Mouse (Mus musculus) E14TG2a.4 (cell line): ENCODE measurements around the gene Elmod1.
A peak's percentile ranks its signal among the peaks of the same experiment; 100 is the strongest.

ENCODE experiments used
- H3K27me3 ChIP-seq: 2 replicates; pipeline ENCODE4 v1.6.1; 2014; ENCODE audit warnings: low read length, control low read depth; ENCODE audit not compliant: insufficient read depth
- H3K36me3 ChIP-seq: 2 replicates; pipeline ENCODE4 v1.6.1; 2014; ENCODE audit warnings: low read length, control low read depth; ENCODE audit not compliant: insufficient read depth
- H3K4me1 ChIP-seq: replicated peaks from 2 replicates; pipeline ENCODE4 v1.6.1; 2014; ENCODE audit warnings: low read depth, low read length, control low read depth
- H3K4me3 ChIP-seq: replicated peaks from 2 replicates; pipeline ENCODE4 v1.5.1; 2014; ENCODE audit warnings: mild to moderate bottlenecking, low read length
- H3K9me3 ChIP-seq: 2 replicates; pipeline ENCODE4 v1.6.1; 2014; ENCODE audit warnings: low read length, control low read depth
- CTCF ChIP-seq: conservative IDR thresholded peaks from 2 replicates; pipeline ENCODE4 v1.5.1; 2014; ENCODE audit warnings: low read length
- NANOG ChIP-seq: IDR thresholded peaks from 2 replicates; pipeline ENCODE4 v1.6.1; 2014; ENCODE audit warnings: borderline replicate concordance, low read length, mixed read lengths
- POU5F1 ChIP-seq: IDR thresholded peaks from 2 replicates; pipeline ENCODE4 v1.6.1; 2014; ENCODE audit warnings: low read length, borderline replicate concordance

Elmod1 gene

GRCm38 (mm10) chr9:53973241-53973640 lies 1.9 kb downstream of the Elmod1 start:
- peaks cover 8% of the 10 kb centered on the region for H3K9me3 ChIP-seq
- peaks cover 13% of the 10 kb centered on the region for H3K4me1 ChIP-seq
- H3K36me3 ChIP-seq: no peaks in the 10 kb centered on the region
- TF ChIP-seq NANOG: no peak
- TF ChIP-seq CTCF: no peak
- no peak for TF ChIP-seq POU5F1
- H3K27me3 ChIP-seq: peaks cover 46% of the 10 kb centered on the region
- H3K4me3 ChIP-seq: no peak overlapping the region

DNA sequence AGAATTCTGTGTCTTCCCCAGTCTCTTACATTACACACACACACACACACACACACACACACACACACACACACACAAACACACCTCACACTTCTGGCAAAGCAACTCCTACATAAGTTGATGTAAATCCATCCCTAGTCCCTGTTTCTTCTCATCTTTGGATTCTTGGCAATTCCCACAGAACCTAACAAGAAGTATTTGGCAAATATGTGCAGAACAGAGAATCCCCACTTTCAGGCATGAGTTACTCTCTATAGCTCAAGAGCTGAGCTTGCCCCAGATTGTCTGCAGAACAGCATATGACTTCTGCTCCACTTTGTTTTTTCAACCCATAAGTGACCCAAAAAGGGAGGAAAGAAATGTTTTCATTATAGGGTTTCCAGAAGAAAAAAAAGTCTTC lies 2.7 kb downstream of the Elmod1 start:
- Histone ChIP-seq H3K36me3 (no peaks in the 10 kb centered on the region), H3K4me1 (peaks cover 13% of the 10 kb centered on the region), H3K9me3 (peaks cover 8% of the 10 kb centered on the region), H3K4me3 (no peak overlapping the region), H3K27me3 (peaks cover 41% of the 10 kb centered on the region)
- TF ChIP-seq POU5F1 (no peak), NANOG (no peak)

DNA sequence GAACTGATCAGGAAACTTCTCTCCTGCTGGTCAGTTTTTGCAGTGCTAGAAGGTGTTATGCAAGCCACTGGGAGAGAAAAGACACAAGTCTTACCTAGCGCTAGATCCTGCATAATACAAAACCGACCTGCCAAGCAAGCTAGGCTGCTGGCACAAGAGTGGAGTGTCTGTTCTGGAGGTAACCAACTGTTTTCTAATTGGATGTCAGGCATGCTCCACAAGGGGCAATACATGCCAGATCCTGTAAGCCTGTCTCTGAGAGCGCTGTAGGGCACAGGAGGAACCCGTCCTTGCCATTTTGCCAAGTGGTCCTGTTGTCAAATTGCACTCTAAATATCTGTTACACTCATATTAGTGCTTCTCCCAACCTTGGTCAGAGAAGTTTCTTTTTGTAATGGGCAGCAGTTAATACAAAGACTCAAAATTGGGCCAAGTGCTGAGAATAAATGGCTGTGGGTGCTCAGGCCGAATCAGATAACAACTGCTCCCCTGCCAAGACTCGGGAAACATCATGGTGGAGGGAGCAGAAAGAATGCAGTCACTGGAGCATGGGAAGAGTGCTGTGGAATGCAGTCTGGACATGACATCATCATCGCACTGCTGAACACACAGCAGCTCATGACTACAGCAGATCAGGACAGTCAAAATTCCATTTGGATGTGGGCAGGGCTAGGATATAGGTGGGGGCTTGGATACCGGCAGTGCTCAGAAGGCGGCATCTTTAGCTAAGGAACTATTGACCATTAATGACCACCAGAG lies 7.3 kb downstream of the Elmod1 start:
- Histone ChIP-seq H3K4me1 (no peaks in the 10 kb centered on the region), H3K4me3 (no peak overlapping the region), H3K36me3 (no peaks in the 10 kb centered on the region), H3K9me3 (no peaks in the 10 kb centered on the region), H3K27me3 (peaks cover 7% of the 10 kb centered on the region)
- no peak for TF ChIP-seq NANOG
- no peak for TF ChIP-seq CTCF
- TF ChIP-seq POU5F1: no peak

GRCm38 (mm10) chr9:53957021-53957420 lies 18.1 kb downstream of the Elmod1 start:
- H3K27me3 ChIP-seq: peaks cover 6% of the 10 kb centered on the region
- H3K4me3 ChIP-seq: no peak overlapping the region
- no peak for TF ChIP-seq POU5F1
- TF ChIP-seq CTCF: no peak
- TF ChIP-seq NANOG: no peak
- no peaks in the 10 kb centered on the region for H3K36me3 ChIP-seq
- no peaks in the 10 kb centered on the region for H3K4me1 ChIP-seq
- no peaks in the 10 kb centered on the region for H3K9me3 ChIP-seq

DNA sequence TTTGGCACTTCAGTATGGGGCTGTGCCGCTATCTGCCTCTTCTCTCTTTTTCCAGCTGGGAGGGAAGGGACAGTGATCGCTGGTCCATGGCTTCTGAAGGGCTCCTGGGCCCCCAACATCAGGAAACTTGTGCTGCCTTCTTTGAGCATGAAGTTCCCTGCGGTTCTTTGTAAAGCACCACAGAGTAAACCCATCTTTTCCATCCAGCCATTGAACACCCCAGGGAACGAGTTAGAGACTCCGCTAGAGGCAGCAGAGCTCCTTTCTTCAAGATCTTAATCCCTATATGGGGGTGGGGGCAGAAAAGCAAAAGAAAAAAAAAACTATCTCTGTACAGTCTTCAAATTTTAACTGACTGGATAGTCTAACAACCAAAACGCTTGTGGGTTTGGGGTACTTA lies 20.2 kb downstream of the Elmod1 start:
- Histone ChIP-seq H3K4me3 (no peak overlapping the region), H3K36me3 (no peaks in the 10 kb centered on the region), H3K4me1 (no peaks in the 10 kb centered on the region), H3K9me3 (no peaks in the 10 kb centered on the region), H3K27me3 (peaks cover 6% of the 10 kb centered on the region)
- TF ChIP-seq CTCF (no peak), POU5F1 (no peak), NANOG (no peak)

- Histone ChIP-seq H3K4me3 (no peak overlapping the region), H3K4me1 (no peaks in the 10 kb centered on the region), H3K36me3 (no peaks in the 10 kb centered on the region), H3K27me3 (no peaks in the 10 kb centered on the region), H3K9me3 (no peaks in the 10 kb centered on the region)
- TF ChIP-seq NANOG (no peak), CTCF (peak; percentile 39)
Observed at GRCm38 (mm10) chr9:53947463-53947862, 27.6 kb downstream of the Elmod1 start.

DNA sequence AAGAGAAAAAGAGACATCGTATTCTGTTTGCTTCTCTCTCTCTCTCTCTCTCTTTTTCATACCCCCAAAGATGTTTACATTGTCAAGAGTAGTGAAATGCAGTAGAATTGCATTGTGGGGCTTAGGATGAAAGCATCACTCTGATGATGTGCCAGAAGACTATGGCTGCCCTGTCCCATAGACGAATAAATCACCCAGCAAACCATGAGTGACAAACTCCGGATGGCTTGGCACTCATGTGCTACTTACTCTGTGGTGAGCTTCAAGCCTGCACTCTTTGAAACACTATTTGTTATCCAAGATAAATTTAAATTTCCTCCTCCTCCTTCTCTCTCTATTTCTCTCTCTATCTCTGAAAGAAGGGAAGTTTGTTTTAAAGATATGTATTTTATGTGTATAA lies 36.5 kb downstream of the Elmod1 start:
- Histone ChIP-seq H3K9me3 (peaks cover 6% of the 10 kb centered on the region; the same call in 1 of the 2 replicates), H3K4me3 (no peak overlapping the region), H3K27me3 (peaks cover 20% of the 10 kb centered on the region), H3K36me3 (no peaks in the 10 kb centered on the region), H3K4me1 (peaks cover 8% of the 10 kb centered on the region)
- TF ChIP-seq NANOG (no peak), POU5F1 (no peak), CTCF (no peak)

GRCm38 (mm10) chr9:53934179-53934578 lies 40.9 kb downstream of the Elmod1 start:
- Histone ChIP-seq H3K36me3 (no peaks in the 10 kb centered on the region), H3K4me1 (peaks cover 8% of the 10 kb centered on the region), H3K27me3 (peaks cover 35% of the 10 kb centered on the region), H3K9me3 (peaks cover 9% of the 10 kb centered on the region; the same call in 1 of the 2 replicates), H3K4me3 (no peak overlapping the region)
- TF ChIP-seq NANOG (no peak), CTCF (peak; percentile 56), POU5F1 (no peak)

- no peak for TF ChIP-seq NANOG
- no peak for TF ChIP-seq POU5F1
- no peak for TF ChIP-seq CTCF
- H3K9me3 ChIP-seq: peaks cover 9% of the 10 kb centered on the region; the same call in 1 of the 2 replicates
- no peaks in the 10 kb centered on the region for H3K36me3 ChIP-seq
Observed at GRCm38 (mm10) chr9:53933375-53933774, 41.7 kb downstream of the Elmod1 start.

More at GRCm38 (mm10) chr9:53933375-53933774, 41.7 kb downstream of the Elmod1 start:
- H3K4me1 ChIP-seq: peaks cover 8% of the 10 kb centered on the region
- peaks cover 35% of the 10 kb centered on the region for H3K27me3 ChIP-seq
- no peak overlapping the region for H3K4me3 ChIP-seq
